Mouse (Mus musculus): ENCODE data around the gene Map1s. TPM values are rescaled to one million over a fixed set of nuclear protein-coding genes. Genes with fewer than 3 reads are reported as not detected.
A peak's percentile ranks its signal among the peaks of the same experiment; 100 is the strongest.

The Map1s gene
- polyA plus RNA-seq, 2 experiments = 9.3 to 11.5 TPM

GRCm38 (mm10) chr8:70884683-70885082, 21.0 kb upstream of the Map1s start:
- DNase-seq (ENCODE audit: low read depth in 3 of 3, low spot score in 3 of 3) = no peak
- no peaks in the 10 kb centered on the region; the same call in 1 of the 2 replicates for H3K27me3 ChIP-seq (ENCODE audit: control insufficient read depth, insufficient read depth, low read length)

GRCm38 (mm10) chr8:70885612-70886011, 20.1 kb upstream of the Map1s start:
- 12% methylated on average over 12 of the region's 12 CpGs for WGBS (ENCODE audit: insufficient replicate concordance)
- no peak overlapping the region for H3K9ac ChIP-seq (replicated peaks)
- H3K4me3 ChIP-seq (ENCODE audit: insufficient read depth in 1 of 2, low read depth in 2 of 2, low read length in 2 of 2) = no peak overlapping the region
- H3K4me2 ChIP-seq (ENCODE audit: low read depth) = no peak overlapping the region
- peaks cover 6% of the 10 kb centered on the region for H3K27me3 ChIP-seq (ENCODE audit: control insufficient read depth, insufficient read depth, low read length)
- H3K9me3 ChIP-seq (ENCODE audit: control insufficient read depth, low read length) = no peaks in the 10 kb centered on the region
- 0 out of 4 replicates have a peak, but pooled peaks cover 0 to 3% of the 10 kb centered on the region in 2 experiments for H3K4me1 ChIP-seq (replicated peaks; ENCODE audit: control insufficient read depth in 2 of 2, insufficient read depth in 2 of 2, low read length in 1 of 2)
- no peaks in the 10 kb centered on the region for H3K36me3 ChIP-seq (replicated peaks; ENCODE audit: control insufficient read depth, insufficient read depth, low read depth)
- no peak for TF ChIP-seq EP300 (IDR thresholded peaks at IDR 0.05; ENCODE audit: low read depth)
- no peak for TF ChIP-seq CTCF (IDR thresholded peaks at IDR 0.05; ENCODE audit: low read depth)
- ATAC-seq (ENCODE audit: insufficient read depth) (no peak), DNase-seq (ENCODE audit: low read depth in 3 of 3, low spot score in 3 of 3) (no peak)
- no peak overlapping the region for H3K27ac ChIP-seq

More at GRCm38 (mm10) chr8:70884683-70885082, 21.0 kb upstream of the Map1s start:
- Histone ChIP-seq H3K9ac (replicated peaks) (no peak overlapping the region), H3K9me3 (ENCODE audit: control insufficient read depth, low read length) (no peaks in the 10 kb centered on the region), H3K4me2 (ENCODE audit: low read depth) (no peak overlapping the region), H3K4me3 (ENCODE audit: insufficient read depth in 1 of 2, low read depth in 2 of 2, low read length in 2 of 2) (no peak overlapping the region), H3K36me3 (replicated peaks; ENCODE audit: control insufficient read depth, insufficient read depth, low read depth) (no peaks in the 10 kb centered on the region), H3K4me1 (replicated peaks; ENCODE audit: control insufficient read depth in 2 of 2, insufficient read depth in 2 of 2, low read length in 1 of 2) (0 out of 4 replicates have a peak, but pooled peaks cover 0 to 3% of the 10 kb centered on the region in 2 experiments), H3K27ac (no peak overlapping the region)
- TF ChIP-seq CTCF (IDR thresholded peaks at IDR 0.05; ENCODE audit: low read depth) = no peak
- no peak for TF ChIP-seq EP300 (IDR thresholded peaks at IDR 0.05; ENCODE audit: low read depth)
- 46% methylated on average over 10 of the region's 10 CpGs for WGBS (ENCODE audit: insufficient replicate concordance)
- no peak for ATAC-seq (ENCODE audit: insufficient read depth)

- no peak overlapping the region for H3K4me2 ChIP-seq (ENCODE audit: low read depth)
- H3K27me3 ChIP-seq (ENCODE audit: control insufficient read depth, insufficient read depth, low read length) = peaks cover 26% of the 10 kb centered on the region
- H3K4me1 ChIP-seq (replicated peaks; ENCODE audit: control insufficient read depth in 2 of 2, insufficient read depth in 2 of 2, low read length in 1 of 2) = 0 out of 4 replicates have a peak, but pooled peaks cover 0 to 3% of the 10 kb centered on the region in 2 experiments
- peak in 1 of 3 experiments; percentile 66 for DNase-seq (ENCODE audit: low read depth in 3 of 3, low spot score in 3 of 3)
- TF ChIP-seq CTCF (IDR thresholded peaks at IDR 0.05; ENCODE audit: low read depth) (no peak), EP300 (IDR thresholded peaks at IDR 0.05; ENCODE audit: low read depth) (no peak)
- H3K36me3 ChIP-seq (replicated peaks; ENCODE audit: control insufficient read depth, insufficient read depth, low read depth) = no peaks in the 10 kb centered on the region
- no peaks in the 10 kb centered on the region for H3K9me3 ChIP-seq (ENCODE audit: control insufficient read depth, low read length)
- 4% methylated on average over 18 of the region's 18 CpGs for WGBS (ENCODE audit: insufficient replicate concordance)
- H3K9ac ChIP-seq (replicated peaks) = no peak overlapping the region
- no peak overlapping the region for H3K4me3 ChIP-seq (ENCODE audit: insufficient read depth in 1 of 2, low read depth in 2 of 2, low read length in 2 of 2)
- peak; percentile 65; the same call in 1 of the 2 replicates for ATAC-seq (ENCODE audit: insufficient read depth)
- no peak overlapping the region for H3K27ac ChIP-seq
These were observed 18.1 kb upstream of the Map1s start for GRCm38 (mm10) chr8:70887669-70888068.

GRCm38 (mm10) chr8:70890656-70891055, 15.1 kb upstream of the Map1s start:
- no peak overlapping the region for H3K4me2 ChIP-seq (ENCODE audit: low read depth)
- H3K4me3 ChIP-seq (ENCODE audit: insufficient read depth in 1 of 2, low read depth in 2 of 2, low read length in 2 of 2) = no peak overlapping the region
- H3K36me3 ChIP-seq (replicated peaks; ENCODE audit: control insufficient read depth, insufficient read depth, low read depth) = peaks cover 20% of the 10 kb centered on the region
- H3K27ac ChIP-seq = no peak overlapping the region
- peaks cover 0 to 3% of the 10 kb centered on the region in 2 experiments; a peak in 1 of 4 replicates for H3K4me1 ChIP-seq (replicated peaks; ENCODE audit: control insufficient read depth in 2 of 2, insufficient read depth in 2 of 2, low read length in 1 of 2)
- ATAC-seq (ENCODE audit: insufficient read depth) (no peak), DNase-seq (ENCODE audit: low read depth in 3 of 3, low spot score in 3 of 3) (no peak)
- no peak overlapping the region for H3K9ac ChIP-seq (replicated peaks)
- H3K27me3 ChIP-seq (ENCODE audit: control insufficient read depth, insufficient read depth, low read length) = peaks cover 34% of the 10 kb centered on the region
- WGBS (ENCODE audit: insufficient replicate concordance) = 78% methylated on average over 5 of the region's 5 CpGs
- no peak for TF ChIP-seq EP300 (IDR thresholded peaks at IDR 0.05; ENCODE audit: low read depth)
- TF ChIP-seq CTCF (IDR thresholded peaks at IDR 0.05; ENCODE audit: low read depth) = no peak
- H3K9me3 ChIP-seq (ENCODE audit: control insufficient read depth, low read length) = no peaks in the 10 kb centered on the region

- H3K27me3 ChIP-seq (ENCODE audit: control insufficient read depth, insufficient read depth, low read length) = peaks cover 34% of the 10 kb centered on the region
- H3K27ac ChIP-seq = no peak overlapping the region
- peaks cover 0 to 3% of the 10 kb centered on the region in 2 experiments; a peak in 1 of 4 replicates for H3K4me1 ChIP-seq (replicated peaks; ENCODE audit: control insufficient read depth in 2 of 2, insufficient read depth in 2 of 2, low read length in 1 of 2)
- H3K9ac ChIP-seq (replicated peaks) = no peak overlapping the region
- WGBS (ENCODE audit: insufficient replicate concordance) = 10% methylated on average over 21 of the region's 21 CpGs
- H3K9me3 ChIP-seq (ENCODE audit: control insufficient read depth, low read length) = no peaks in the 10 kb centered on the region
- TF ChIP-seq EP300 (IDR thresholded peaks at IDR 0.05; ENCODE audit: low read depth) (no peak), CTCF (IDR thresholded peaks at IDR 0.05; ENCODE audit: low read depth) (no peak)
- no peak overlapping the region for H3K4me3 ChIP-seq (ENCODE audit: insufficient read depth in 1 of 2, low read depth in 2 of 2, low read length in 2 of 2)
- DNase-seq (ENCODE audit: low read depth in 3 of 3, low spot score in 3 of 3) = peak in 1 of 3 experiments; percentile 68
- peak; percentile 12; the same call in 1 of the 2 replicates for ATAC-seq (ENCODE audit: insufficient read depth)
- no peak overlapping the region for H3K4me2 ChIP-seq (ENCODE audit: low read depth)
- peaks cover 26% of the 10 kb centered on the region for H3K36me3 ChIP-seq (replicated peaks; ENCODE audit: control insufficient read depth, insufficient read depth, low read depth)
These were observed 14.4 kb upstream of the Map1s start for GRCm38 (mm10) chr8:70891356-70891755.

Data from liver, embryonic 14.5 days (tissue).